Mouse (Mus musculus) kidney, postnatal 10 days (tissue): ENCODE results near the gene 1700067K01Rik.

Source experiments
- DNase-seq: peaks from one replicate; pipeline ENCODE4 v3.0.0; 2021; ENCODE audit warnings: mixed read lengths

1700067K01Rik gene

GRCm38 (mm10) chr8:84001281-84002000 lies at the start of gene 1700067K01Rik:
1700067K01Rik (plus strand) TSS chr8:84001502.
- peak; percentile 38 for DNase-seq

- DNase-seq = peak; percentile 34
Observed at GRCm38 (mm10) chr8:83954749-83955105, 46.6 kb upstream of the 1700067K01Rik start.

GRCm38 (mm10) chr8:83955106-83955957 lies 46.0 kb upstream of the 1700067K01Rik start, which contains the start of the genes Gm10644 and Asf1b:
Gm10644 (minus strand) TSS chr8:83955205.
Asf1b (plus strand) TSS chr8:83955507.
- peak; percentile 100 for DNase-seq

- no peak for DNase-seq
Observed at GRCm38 (mm10) chr8:83955958-83956218, 45.4 kb upstream of the 1700067K01Rik start.

GRCm38 (mm10) chr8:83956789-83957188 lies 44.5 kb upstream of the 1700067K01Rik start:
- DNase-seq = peak; percentile 29

GRCm38 (mm10) chr8:83964015-83964765 lies 37.1 kb upstream of the 1700067K01Rik start:
- DNase-seq = no peak

GRCm38 (mm10) chr8:83967701-83968100 lies 33.6 kb upstream of the 1700067K01Rik start:
- no peak for DNase-seq

- DNase-seq = no peak
Observed at GRCm38 (mm10) chr8:83971121-83971520, 30.2 kb upstream of the 1700067K01Rik start.

GRCm38 (mm10) chr8:83971661-83972060 lies 29.6 kb upstream of the 1700067K01Rik start:
- no peak for DNase-seq

GRCm38 (mm10) chr8:83972150-83973120 lies 28.9 kb upstream of the 1700067K01Rik start, which contains the start of gene Prkaca:
Prkaca (plus strand) TSS chr8:83972993.
- peak; percentile 99 for DNase-seq

GRCm38 (mm10) chr8:83973161-83974031 lies 27.9 kb upstream of the 1700067K01Rik start:
- peak; percentile 53 for DNase-seq

GRCm38 (mm10) chr8:83974521-83974920 lies 26.8 kb upstream of the 1700067K01Rik start:
- DNase-seq = no peak

- no peak for DNase-seq
Observed at GRCm38 (mm10) chr8:83976101-83976630, 25.1 kb upstream of the 1700067K01Rik start.

GRCm38 (mm10) chr8:83976779-83977350 lies 24.4 kb upstream of the 1700067K01Rik start:
- DNase-seq = no peak

- no peak for DNase-seq
Observed at GRCm38 (mm10) chr8:83977646-83978045, 23.7 kb upstream of the 1700067K01Rik start.

GRCm38 (mm10) chr8:83978200-83978599 lies 23.1 kb upstream of the 1700067K01Rik start:
- DNase-seq = no peak

- no peak for DNase-seq
Observed at GRCm38 (mm10) chr8:83980250-83980649, 21.1 kb upstream of the 1700067K01Rik start.

GRCm38 (mm10) chr8:83980845-83981244 lies 20.5 kb upstream of the 1700067K01Rik start:
- DNase-seq = no peak

GRCm38 (mm10) chr8:83981533-83981932 lies 19.8 kb upstream of the 1700067K01Rik start:
- no peak for DNase-seq

GRCm38 (mm10) chr8:83982449-83982848 lies 18.9 kb upstream of the 1700067K01Rik start:
- no peak for DNase-seq
